Mouse (Mus musculus) heart, adult 2 months (tissue): ENCODE measurements around the gene Mink1.

Source experiments
- CTCF ChIP-seq: fragments of 200-600 bp; IDR thresholded peaks from 2 replicates; pipeline ENCODE4 v1.8.1; 2022; ENCODE audit warnings: antibody characterized with exemption, mild to moderate bottlenecking, moderate library complexity
- EP300 ChIP-seq: fragments of 200-500 bp; IDR thresholded peaks from 2 replicates; pipeline ENCODE4 v1.6.1; 2011; ENCODE audit warnings: low read depth, low read length, control low read depth; ENCODE audit not compliant: insufficient read depth
- POLR2A ChIP-seq: fragments of 200-500 bp; IDR thresholded peaks from 2 replicates; pipeline ENCODE4 v1.6.1; 2011; ENCODE audit warnings: mild to moderate bottlenecking, low read depth, low read length, control low read depth; ENCODE audit not compliant: insufficient read depth

DNA sequence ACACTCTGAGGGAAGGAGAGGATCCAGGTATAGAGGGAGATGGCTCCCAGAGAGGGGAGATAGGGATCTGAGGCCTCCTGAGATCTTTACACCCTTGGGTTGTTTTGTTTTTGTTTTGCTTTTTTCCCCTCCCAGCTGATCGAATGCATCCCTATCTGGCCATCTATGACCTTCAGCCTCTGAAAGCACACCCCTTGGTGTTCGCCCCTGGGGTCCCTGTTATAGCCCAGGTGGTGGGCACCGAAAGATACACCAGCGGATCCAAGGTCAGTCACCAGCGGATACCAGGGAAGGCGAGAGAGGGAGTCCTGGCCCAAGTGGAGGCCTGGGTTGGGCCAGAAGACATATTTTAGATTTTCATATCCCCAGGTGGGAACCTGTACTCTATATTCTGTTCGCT, 21.8 kb upstream of the Mink1 start:
- no peak for TF ChIP-seq CTCF
- TF ChIP-seq EP300, result no peak
- no peak for TF ChIP-seq POLR2A
